Mouse (Mus musculus): ENCODE data around the gene Map2k5. TPM values are rescaled to one million over a fixed set of nuclear protein-coding genes. Genes with fewer than 3 reads are reported as not detected.

Gene Map2k5
- polyA plus RNA-seq, 1 experiment, result 23.1 TPM

- H3K27ac ChIP-seq (replicated peaks; ENCODE audit: low read depth, low read length), result no peak overlapping the region
Measured at GRCm38 (mm10) chr9:63309956-63310355, 67.7 kb downstream of the Map2k5 start.

DNA sequence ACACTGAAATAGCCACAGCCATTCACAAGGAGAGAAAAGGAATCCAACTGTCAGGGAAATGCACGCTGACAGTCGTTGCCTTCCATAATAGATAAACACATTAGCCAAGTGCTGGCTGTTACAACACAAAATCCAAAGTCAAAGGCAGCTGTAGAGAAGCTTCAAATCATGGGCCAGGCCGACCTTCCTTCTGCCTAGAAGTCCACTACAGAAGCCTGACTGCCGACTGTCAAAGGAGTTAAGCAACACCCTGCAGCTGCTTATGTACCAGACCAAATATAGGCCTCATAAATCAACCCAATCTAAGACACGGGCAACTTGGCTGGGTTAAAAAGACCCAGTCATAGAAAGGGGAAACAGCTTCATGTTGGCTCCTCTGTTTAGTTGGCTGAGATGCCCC is 68.7 kb downstream of the Map2k5 start:
- Histone ChIP-seq H3K27ac (replicated peaks; ENCODE audit: low read depth, low read length) (no peak overlapping the region), H3K4me1 (ENCODE audit: control insufficient read depth, insufficient read depth, insufficient read length, low read length) (no peaks in the 10 kb centered on the region), H3K4me3 (ENCODE audit: insufficient read depth, low read depth, low read length) (no peak overlapping the region)

More at GRCm38 (mm10) chr9:63309956-63310355, 67.7 kb downstream of the Map2k5 start:
- Histone ChIP-seq H3K4me3 (ENCODE audit: insufficient read depth, low read depth, low read length) (no peak overlapping the region), H3K4me1 (ENCODE audit: control insufficient read depth, insufficient read depth, insufficient read length, low read length) (no peaks in the 10 kb centered on the region)

DNA sequence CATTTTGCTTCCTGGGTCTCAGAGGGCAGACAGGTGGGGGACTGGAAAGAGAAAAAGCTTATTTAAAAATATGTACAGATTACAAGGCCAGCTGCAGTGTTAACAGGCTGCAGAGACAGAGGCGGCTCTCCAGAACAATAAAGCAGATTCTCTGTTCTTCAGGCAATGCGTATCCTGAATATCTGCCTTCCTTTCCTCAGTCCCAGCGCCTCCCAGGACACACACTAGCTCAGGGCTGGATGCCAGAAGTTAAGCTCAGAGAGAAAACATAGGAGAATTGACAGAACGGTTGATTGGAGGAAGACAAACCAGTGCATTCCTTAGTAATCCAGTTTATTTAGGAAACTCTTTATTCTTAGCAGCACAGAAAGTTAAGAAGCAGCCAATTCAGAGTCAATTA is 69.3 kb downstream of the Map2k5 start:
- H3K27ac ChIP-seq (replicated peaks; ENCODE audit: low read depth, low read length), result no peak overlapping the region
- H3K4me1 ChIP-seq (ENCODE audit: control insufficient read depth, insufficient read depth, insufficient read length, low read length), result no peaks in the 10 kb centered on the region
- H3K4me3 ChIP-seq (ENCODE audit: insufficient read depth, low read depth, low read length), result no peak overlapping the region

DNA sequence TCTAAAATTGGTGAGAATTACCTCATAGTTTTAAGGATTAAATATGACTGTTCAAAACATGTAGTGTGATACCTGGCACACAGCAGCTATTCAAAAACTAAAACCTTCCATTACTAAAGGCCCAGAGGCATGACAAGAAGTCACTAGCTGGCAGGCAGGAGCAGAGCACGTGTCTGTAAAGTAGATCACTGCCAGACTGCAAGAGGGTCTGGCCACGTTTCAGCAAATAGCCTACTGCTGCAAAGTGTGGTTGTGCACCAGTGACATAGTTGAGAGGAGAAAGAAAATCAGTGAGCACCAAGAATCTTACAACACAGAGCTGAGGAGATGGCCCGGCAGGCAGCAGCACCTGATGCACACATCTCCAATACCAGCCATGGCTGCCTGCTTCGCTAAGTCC is 75.2 kb downstream of the Map2k5 start:
- 0 out of 2 replicates have a peak, but pooled peaks cover 2% of the 10 kb centered on the region for H3K4me1 ChIP-seq (ENCODE audit: control insufficient read depth, insufficient read depth, insufficient read length, low read length)
- no peak overlapping the region for H3K27ac ChIP-seq (replicated peaks; ENCODE audit: low read depth, low read length)
- H3K4me3 ChIP-seq (ENCODE audit: insufficient read depth, low read depth, low read length), result no peak overlapping the region

DNA sequence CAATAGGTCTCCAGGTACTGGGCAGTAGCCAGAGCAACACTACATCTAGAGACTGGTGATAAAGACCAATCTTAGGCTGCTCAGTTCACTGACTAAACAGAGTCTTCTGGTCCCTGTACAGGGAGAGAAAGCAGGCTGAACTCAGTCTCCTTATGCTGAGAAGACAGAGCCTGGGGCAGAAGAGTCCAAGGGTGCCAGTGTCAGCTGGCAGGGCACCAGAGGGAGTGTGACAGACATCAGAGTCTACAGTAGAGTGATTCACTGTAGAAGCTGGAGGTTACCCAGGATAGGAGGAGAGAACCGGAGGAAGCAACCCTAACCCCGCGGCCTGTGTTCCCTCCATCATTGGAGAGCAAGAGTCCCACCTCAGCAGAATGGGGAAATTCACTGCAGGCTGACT is 79.0 kb downstream of the Map2k5 start:
- Histone ChIP-seq H3K4me1 (ENCODE audit: control insufficient read depth, insufficient read depth, insufficient read length, low read length) (0 out of 2 replicates have a peak, but pooled peaks cover 2% of the 10 kb centered on the region), H3K4me3 (ENCODE audit: insufficient read depth, low read depth, low read length) (no peak overlapping the region), H3K27ac (replicated peaks; ENCODE audit: low read depth, low read length) (no peak overlapping the region)

- Histone ChIP-seq H3K27ac (replicated peaks; ENCODE audit: low read depth, low read length) (no peak overlapping the region), H3K4me3 (ENCODE audit: insufficient read depth, low read depth, low read length) (no peak overlapping the region), H3K4me1 (ENCODE audit: control insufficient read depth, insufficient read depth, insufficient read length, low read length) (no peaks in the 10 kb centered on the region)
Measured at GRCm38 (mm10) chr9:63295551-63295958, 82.1 kb downstream of the Map2k5 start.

DNA sequence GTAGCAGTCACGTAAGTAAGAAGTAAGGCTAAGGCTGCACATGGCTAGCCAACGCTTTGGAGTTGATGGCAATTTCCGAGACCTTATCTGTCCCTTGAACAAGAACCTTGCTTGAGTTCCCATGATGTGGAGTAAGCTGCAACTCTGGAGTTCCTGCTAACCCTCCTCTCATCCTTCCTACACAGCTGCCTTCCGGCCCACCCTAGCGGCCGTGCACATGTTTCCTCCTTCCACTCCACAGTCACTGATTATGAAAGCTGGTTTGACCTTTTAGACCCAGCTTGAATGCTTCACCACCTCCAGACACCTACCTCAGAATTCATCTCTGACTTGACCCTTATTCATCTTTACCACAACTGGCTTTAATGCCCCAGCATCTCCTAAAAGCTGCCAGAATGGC is 82.9 kb downstream of the Map2k5 start:
- H3K4me1 ChIP-seq (ENCODE audit: control insufficient read depth, insufficient read depth, insufficient read length, low read length), result no peaks in the 10 kb centered on the region
- H3K4me3 ChIP-seq (ENCODE audit: insufficient read depth, low read depth, low read length), result no peak overlapping the region
- no peak overlapping the region for H3K27ac ChIP-seq (replicated peaks; ENCODE audit: low read depth, low read length)

DNA sequence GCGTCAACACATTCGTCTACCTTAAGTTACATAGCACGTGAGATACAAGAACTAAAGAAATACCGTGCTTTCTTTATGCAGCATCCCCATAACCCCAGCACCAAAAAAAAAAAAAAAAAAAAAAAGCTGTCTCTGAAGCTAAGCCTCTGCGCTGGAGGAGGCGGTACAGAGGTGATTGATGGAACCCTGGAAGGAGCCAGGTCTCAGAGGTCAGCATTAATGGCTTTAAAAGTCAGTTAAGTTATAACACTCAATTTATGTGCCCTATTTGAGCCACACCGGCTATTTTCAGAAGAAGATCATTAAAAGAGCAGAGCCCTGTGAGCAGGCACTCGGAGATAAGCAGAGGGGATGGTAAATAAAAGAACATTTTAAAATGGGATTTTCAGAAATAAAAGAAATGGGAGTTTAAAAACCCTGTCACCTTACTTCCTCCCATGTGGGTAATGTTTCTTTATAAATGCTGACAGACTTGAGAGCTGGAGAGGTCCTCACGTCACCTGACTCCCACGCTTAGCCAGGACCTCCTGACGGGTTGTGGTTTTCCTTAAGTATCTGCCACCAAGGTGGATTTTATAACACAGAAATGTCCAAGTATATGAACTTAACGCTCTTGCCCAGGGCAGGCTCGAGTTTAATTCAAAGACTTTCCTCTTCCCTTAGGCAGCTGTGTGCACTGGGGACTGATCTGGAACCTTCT is 83.8 kb downstream of the Map2k5 start:
- Histone ChIP-seq H3K4me1 (ENCODE audit: control insufficient read depth, insufficient read depth, insufficient read length, low read length) (no peaks in the 10 kb centered on the region), H3K4me3 (ENCODE audit: insufficient read depth, low read depth, low read length) (no peak overlapping the region), H3K27ac (replicated peaks; ENCODE audit: low read depth, low read length) (no peak overlapping the region)

DNA sequence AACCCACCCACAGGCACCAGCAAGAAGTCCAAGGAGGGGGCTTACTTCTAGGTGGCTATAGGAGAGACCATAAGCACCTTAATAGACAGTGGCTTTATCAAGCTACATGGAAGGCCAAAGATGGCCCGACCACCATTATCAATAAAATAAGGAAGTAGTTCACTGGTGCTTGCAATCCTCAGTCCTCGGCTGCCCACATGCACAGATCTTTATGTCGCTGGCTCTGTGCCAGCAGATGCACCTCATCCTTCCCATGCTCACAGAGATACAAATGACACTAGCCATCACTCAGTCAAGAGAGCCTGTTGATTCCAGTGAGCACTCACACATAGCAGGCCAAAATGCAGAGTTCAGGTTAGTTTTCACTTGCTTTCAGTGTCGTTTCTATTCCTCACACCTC is 89.0 kb downstream of the Map2k5 start:
- Histone ChIP-seq H3K4me3 (ENCODE audit: insufficient read depth, low read depth, low read length) (no peak overlapping the region), H3K4me1 (ENCODE audit: control insufficient read depth, insufficient read depth, insufficient read length, low read length) (no peaks in the 10 kb centered on the region), H3K27ac (replicated peaks; ENCODE audit: low read depth, low read length) (no peak overlapping the region)

DNA sequence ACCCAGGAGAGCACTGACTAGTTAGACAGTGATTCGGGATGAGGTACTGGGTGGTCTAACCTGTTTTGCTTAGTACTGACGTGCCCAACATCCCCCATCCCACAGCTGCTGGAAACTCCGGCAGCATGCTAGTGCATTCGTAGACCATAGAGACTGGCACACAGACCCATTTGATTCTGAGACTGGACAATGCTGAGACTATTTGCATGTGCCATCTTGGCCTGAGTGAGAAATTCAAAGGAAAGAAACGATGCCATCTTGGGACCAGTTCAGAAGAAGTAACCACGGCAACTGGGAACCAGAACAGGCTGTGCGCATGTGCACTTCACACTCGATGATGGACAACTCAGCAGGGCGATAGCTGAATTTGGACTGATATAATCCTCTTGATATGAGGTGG is 93.3 kb downstream of the Map2k5 start:
- H3K4me3 ChIP-seq (ENCODE audit: insufficient read depth, low read depth, low read length), result no peak overlapping the region
- no peak overlapping the region for H3K27ac ChIP-seq (replicated peaks; ENCODE audit: low read depth, low read length)
- no peaks in the 10 kb centered on the region for H3K4me1 ChIP-seq (ENCODE audit: control insufficient read depth, insufficient read depth, insufficient read length, low read length)

- Histone ChIP-seq H3K4me3 (ENCODE audit: insufficient read depth, low read depth, low read length) (no peak overlapping the region), H3K4me1 (ENCODE audit: control insufficient read depth, insufficient read depth, insufficient read length, low read length) (no peaks in the 10 kb centered on the region), H3K27ac (replicated peaks; ENCODE audit: low read depth, low read length) (no peak overlapping the region)
Measured at GRCm38 (mm10) chr9:63281996-63282395, 95.7 kb downstream of the Map2k5 start.

DNA sequence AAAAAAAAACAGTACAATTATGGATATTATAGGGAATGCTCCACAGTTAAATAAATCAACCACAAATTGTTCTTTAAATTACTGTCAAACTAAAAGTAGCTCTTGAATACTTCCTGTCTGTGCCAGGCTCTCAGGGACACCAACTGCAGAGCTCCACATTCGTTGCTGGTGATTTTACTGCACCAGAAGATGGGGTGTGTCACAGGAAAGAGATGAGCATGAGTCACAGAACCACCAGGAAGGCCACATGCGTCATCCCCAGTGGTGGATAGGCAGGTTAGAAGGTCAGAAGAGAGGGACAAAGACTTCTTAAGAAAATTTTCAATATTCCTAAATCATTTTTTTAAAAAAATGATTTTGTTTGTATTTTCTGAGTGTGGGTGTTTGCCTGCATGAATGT is 96.6 kb downstream of the Map2k5 start:
- Histone ChIP-seq H3K27ac (replicated peaks; ENCODE audit: low read depth, low read length) (no peak overlapping the region), H3K4me1 (ENCODE audit: control insufficient read depth, insufficient read depth, insufficient read length, low read length) (no peaks in the 10 kb centered on the region)

DNA sequence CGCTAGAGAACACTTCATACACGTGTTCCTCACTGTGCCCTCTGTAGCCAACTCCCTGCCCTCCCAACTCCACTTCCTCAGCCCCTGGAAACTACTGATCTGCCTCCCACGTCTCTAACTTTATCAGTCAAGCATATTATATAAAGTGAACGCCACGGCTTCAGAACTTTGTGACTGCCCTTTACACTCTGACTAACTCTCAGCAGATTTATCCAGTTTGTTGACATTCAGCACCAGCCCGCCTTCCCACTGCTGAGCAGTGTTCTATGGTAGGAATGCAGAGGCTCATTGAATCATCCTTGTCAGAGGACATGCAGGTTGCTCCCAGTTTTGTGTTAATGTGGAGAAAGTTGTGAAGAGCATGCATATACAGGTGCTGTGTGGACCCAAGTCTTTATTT is 103.9 kb downstream of the Map2k5 start:
- Histone ChIP-seq H3K27ac (replicated peaks; ENCODE audit: low read depth, low read length) (no peak overlapping the region), H3K4me3 (ENCODE audit: insufficient read depth, low read depth, low read length) (no peak overlapping the region), H3K4me1 (ENCODE audit: control insufficient read depth, insufficient read depth, insufficient read length, low read length) (no peaks in the 10 kb centered on the region)

More for the DNA sequence above, 96.6 kb downstream of the Map2k5 start:
- no peak overlapping the region for H3K4me3 ChIP-seq (ENCODE audit: insufficient read depth, low read depth, low read length)

- no peaks in the 10 kb centered on the region for H3K4me1 ChIP-seq (ENCODE audit: control insufficient read depth, insufficient read depth, insufficient read length, low read length)
- no peak overlapping the region for H3K4me3 ChIP-seq (ENCODE audit: insufficient read depth, low read depth, low read length)
- H3K27ac ChIP-seq (replicated peaks; ENCODE audit: low read depth, low read length), result no peak overlapping the region
Measured at GRCm38 (mm10) chr9:63269839-63270238, 107.9 kb downstream of the Map2k5 start.

GRCm38 (mm10) chr9:63263188-63263587 is 114.5 kb downstream of the Map2k5 start:
- Histone ChIP-seq H3K4me1 (ENCODE audit: control insufficient read depth, insufficient read depth, insufficient read length, low read length) (no peaks in the 10 kb centered on the region), H3K27ac (replicated peaks; ENCODE audit: low read depth, low read length) (no peak overlapping the region), H3K4me3 (ENCODE audit: insufficient read depth, low read depth, low read length) (no peak overlapping the region)

GRCm38 (mm10) chr9:63258768-63259167 is 118.9 kb downstream of the Map2k5 start:
- Histone ChIP-seq H3K4me1 (ENCODE audit: control insufficient read depth, insufficient read depth, insufficient read length, low read length) (no peaks in the 10 kb centered on the region), H3K27ac (replicated peaks; ENCODE audit: low read depth, low read length) (no peak overlapping the region), H3K4me3 (ENCODE audit: insufficient read depth, low read depth, low read length) (no peak overlapping the region)

Data from brown adipose tissue, adult 24 weeks (tissue).